Mouse (Mus musculus): ENCODE measurements at regions not wholly inside any gene's neighbourhood (a gene's known extent, or its start where the extent isn't known, plus 50 kb on each side); places are given as distances from the start of the nearest gene placed in this dataset.
"Not testable (repeated sequence)": the region's sequence is repeated elsewhere in the genome, so short reads cannot be mapped to it uniquely, and the experiment has no call there.

DNA sequence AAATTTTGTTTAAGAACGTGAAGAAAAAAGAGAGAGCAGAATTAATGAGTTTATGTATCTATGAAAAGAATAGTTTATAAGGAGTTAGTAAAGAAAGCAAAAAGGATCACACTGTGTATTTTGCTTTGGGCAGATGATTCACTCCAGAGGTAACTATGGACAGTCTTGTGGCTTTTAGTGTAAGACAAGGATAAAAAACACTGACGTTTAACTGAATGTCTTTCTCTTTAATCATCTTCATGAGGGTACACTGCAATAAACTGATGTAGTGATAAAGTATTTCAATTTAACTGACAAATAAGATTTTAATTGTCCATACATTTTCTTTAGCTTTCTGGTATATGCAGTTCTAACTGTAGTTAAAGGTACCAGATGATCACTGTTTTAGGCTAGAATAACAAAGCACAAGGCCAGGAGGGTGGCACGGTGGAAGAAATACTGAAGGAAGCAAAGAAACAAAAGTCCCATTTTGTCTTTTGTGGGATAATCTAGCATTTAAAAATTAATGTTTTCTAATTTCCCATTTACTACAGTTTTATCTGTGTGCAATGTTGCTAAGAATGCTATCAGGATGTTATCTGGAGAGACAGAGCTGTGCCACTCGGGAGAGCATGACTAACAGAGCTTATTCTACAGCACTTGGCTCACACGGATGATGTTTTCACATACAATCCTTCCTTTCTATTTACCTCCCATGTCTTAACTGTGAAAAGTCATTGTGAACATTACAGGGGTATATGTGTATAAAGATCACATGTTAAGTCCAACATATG lies 232.4 kb upstream of the Tusc1 start:
- no peak for DNase-seq

DNA sequence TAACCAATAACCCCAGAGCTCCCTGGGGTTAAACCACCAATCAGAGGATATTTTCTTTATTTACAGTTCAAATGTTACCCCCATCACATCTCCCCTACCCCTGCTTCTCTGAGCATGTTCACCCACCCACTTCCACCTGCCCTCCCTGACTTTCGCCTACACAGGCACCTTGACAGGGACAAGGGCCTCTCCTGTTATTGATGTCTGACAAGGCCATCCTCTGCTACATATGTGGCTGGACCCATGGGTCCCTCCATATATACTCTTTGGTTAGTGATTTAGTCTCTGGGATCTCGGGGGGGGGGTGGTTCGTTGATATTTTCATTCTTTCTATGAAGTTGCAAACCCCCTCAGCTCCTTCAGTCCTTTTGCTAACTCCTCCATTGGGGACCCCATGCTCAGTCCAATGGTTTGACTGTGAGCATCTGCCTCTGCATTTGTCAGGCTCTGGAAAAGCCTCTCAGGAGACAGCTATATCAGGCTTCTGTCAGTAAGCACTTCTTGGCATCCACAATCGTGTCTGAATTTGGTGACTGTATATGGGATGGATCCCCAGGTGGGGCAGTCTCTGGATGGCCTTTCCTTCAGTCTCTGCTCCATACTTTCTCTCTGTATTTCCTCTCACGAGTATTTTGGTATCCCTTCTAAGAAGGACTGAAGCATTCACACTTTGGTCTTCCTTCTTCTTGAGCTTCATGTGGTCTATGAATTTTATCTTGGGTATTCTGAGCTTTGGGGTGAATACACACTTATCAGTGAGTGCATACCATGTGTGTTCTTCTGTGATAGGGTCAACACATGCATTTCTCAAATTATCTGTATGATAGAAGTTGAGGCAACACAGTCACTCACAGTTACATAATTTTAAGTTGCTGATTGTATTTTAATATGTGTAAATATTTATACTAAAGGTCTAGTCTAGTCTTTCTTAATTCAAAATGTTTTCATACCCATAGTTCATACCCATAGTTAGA lies 220.8 kb upstream of the Tusc1 start:
- no peak for DNase-seq

- DNase-seq = not testable (repeated sequence)
Observed at GRCm38 (mm10) chr4:93555181-93555580, 219.9 kb upstream of the Tusc1 start.

GRCm38 (mm10) chr4:93552489-93553160 lies 217.3 kb upstream of the Tusc1 start:
- no peak for DNase-seq

DNA sequence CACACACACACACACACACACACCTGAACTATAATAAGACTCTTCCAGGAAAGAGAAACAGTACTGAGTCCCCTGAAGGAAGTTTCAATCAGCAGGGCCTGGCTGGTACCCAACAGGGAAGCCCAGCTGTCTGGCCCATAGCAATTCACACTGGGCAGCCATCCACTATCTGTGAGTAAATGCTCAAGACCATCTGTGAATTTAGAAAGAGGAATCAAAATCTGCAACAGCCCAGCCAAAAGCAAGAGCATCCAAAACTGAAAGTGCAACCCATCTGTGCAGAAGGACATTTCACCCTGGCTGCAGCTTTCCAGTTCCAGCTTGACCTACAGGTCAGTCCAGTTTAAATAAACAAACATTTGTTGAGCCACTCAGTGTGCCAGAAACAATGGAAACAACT lies 215.8 kb upstream of the Tusc1 start:
- DNase-seq = peak; percentile 30

DNA sequence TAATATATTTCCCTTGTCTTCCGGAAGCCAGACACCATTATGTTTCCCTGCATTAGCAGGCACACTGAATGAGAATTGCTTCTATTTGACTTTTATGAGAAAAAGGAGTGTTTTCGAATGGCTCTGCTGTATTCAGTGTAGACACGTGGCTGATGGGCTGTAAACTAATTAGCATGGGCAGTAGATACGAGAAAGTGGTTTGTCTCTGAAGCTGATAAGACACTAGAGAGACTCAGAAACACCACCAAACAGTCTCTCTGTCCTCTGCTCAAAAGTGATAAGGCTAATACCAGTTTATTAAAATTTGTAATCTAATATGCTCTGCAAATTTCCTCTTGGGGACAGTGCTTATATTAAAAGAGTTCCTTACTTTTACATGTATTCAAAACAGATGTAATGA lies 205.3 kb upstream of the Tusc1 start:
- DNase-seq = no peak

- no peak for DNase-seq
Observed at GRCm38 (mm10) chr4:93527382-93527781, 192.1 kb upstream of the Tusc1 start.

DNA sequence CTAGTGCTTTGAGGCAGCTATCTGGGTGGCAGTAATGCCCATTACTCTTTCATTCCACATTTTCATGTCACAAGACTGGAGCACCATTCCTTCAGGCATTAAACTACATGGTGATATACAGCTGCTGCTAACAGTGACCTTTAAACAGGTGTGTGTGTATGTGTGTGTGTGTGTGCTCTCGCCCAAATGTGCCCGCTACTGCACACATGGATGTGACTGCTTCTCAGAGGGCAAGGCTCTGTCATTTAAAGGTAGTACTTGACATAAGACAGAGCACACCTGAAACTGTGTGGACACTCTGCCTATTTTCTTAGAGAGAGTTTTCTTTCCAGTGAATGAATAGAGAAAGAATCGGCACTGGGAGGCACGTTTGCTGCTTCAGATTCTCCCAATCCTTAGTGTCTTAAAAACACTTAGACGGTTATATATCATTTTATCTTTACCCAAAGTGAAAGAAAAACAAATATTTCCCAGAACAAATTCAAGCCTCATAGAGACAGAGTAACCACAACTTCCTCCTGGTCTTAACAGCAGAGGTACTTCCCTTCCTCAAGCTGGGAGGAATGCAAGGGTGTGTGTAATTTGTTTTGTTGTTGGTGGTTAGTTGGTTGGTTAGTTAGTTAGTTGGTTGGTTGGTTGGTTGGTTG lies 185.3 kb upstream of the Tusc1 start:
- DNase-seq = no peak

GRCm38 (mm10) chr4:93518925-93519324 lies 183.6 kb upstream of the Tusc1 start:
- no peak for DNase-seq

DNA sequence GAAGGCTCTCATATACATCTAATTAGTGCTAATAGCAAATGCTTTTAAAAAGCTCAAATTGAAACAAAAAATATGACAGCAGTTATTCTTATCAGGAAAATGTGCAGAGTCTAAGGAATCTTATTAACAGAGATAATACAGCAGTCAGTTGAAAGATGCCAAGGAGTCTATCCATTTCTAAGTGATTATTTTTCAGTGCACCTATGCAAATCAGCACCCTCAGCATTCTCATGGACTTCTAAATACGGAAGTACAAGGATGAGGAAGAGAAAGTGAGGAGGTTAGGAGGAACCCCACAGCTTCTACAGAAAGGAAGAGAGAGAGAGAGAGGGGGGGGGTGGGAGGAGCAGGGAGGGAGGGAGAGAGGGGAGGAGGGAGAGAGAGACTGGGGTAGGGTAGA lies 175.5 kb upstream of the Tusc1 start:
- no peak for DNase-seq

DNA sequence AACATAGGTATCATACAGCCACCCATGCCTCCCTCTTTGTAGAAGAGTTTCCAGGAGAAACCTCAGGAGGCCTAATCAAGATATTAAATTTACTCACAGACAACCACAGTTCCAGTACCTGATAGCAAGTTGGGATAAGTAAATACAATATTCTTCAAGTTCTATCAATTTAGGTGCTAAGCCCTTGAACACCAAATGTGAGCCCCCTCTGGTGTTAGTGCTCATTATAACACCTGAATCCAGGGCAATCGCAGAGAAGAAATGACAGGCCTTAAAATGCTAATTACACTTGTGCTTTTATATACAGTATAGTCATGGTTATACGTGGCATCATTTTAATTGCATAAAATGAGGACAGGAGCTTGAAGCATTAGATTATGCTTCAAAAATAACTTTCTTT lies 161.6 kb upstream of the Tusc1 start:
- DNase-seq = no peak

GRCm38 (mm10) chr4:93494319-93494718 lies 159.0 kb upstream of the Tusc1 start:
- DNase-seq = no peak

- DNase-seq = no peak
Observed at GRCm38 (mm10) chr4:93493905-93494304, 158.6 kb upstream of the Tusc1 start.

- no peak for DNase-seq
Observed at GRCm38 (mm10) chr4:93493326-93493725, 158.0 kb upstream of the Tusc1 start.

DNA sequence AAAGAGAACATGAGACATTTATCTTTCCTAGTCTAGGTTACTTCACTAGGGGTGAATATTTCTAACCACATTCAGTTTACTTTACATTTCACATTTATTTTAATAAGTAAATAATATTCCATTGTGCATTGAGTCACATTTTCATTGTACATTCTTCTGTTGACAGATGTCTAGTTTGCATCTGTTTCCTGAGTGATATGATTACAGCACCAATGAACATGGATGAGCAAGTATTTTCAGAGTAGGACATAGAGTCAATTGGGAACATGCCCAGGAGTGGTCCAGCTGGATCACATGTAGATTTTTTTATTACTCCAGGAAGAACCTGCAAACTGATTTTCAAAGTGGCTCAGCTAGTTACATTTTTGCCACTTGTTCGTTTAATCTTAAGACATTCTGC lies 153.3 kb upstream of the Tusc1 start:
- DNase-seq = no peak

GRCm38 (mm10) chr4:93486455-93486854 lies 151.1 kb upstream of the Tusc1 start:
- no peak for DNase-seq

- DNase-seq = no peak
Observed at GRCm38 (mm10) chr4:93481247-93481646, 145.9 kb upstream of the Tusc1 start.

DNA sequence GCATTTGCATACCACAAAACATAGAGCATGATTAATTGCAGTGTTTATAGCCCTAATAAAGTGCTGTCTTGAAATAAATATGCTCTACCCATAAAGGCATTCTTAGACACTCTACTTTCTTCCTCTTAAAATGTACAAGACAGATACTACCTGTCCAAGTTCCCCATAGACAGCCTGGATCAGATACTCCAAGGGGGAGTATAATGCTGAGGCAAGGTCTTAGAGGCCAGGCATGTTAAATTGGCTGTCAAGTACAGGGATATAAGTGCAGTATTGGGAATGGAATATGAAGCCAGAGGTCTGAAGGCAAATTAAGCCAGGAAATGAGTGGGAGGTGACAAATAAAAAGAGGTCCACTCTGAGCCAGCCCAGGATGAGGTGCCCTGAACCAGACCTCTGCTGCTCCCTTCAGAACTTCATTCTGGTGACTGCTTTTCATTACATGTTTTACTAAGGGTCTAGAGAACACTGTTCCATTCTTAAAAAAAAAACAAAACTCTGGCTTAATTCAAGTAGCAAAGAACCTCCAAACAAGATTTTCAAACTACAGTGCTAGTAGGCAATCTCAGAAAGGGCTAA lies 142.0 kb upstream of the Tusc1 start:
- no peak for DNase-seq

DNA sequence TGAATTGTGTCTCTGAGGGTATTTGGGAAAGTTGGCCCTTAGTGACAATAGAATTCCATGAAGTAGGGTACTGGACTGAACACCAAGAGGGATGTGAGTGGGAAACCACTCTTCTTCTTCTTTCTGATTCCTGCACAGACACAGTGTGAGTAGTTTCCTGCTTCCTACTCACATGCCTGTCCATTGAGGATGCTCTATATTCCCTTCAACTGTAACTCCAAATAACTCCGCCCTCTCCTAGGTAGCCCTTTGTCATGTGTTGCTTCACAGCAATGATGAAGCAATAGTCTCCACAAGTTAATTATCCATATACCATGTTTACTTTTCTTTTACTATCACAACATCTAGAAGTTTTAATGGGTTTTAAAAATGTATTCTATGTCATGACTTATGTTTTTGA lies 132.7 kb upstream of the Tusc1 start:
- no peak for DNase-seq

GRCm38 (mm10) chr4:93467424-93467823 lies 132.1 kb upstream of the Tusc1 start:
- no peak for DNase-seq

DNA sequence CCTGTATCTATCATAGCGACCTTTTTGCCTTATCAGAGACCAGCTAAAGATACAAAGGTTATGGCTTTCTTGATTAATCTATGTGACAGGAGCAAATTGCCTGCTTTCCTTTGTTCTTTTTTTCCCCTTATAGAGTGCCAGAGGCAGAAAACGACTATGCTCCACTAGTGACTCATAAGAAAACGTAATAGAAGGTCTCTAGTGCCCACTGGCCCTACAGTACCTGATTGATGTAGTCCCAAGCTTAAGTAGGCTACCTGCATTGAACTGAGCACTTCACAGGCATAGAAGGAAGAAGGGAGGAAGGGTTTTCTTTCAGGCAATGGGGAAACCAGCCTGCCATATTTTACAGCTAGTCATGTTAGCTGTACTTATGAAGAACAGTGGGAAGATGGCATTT lies 116.0 kb upstream of the Tusc1 start:
- no peak for DNase-seq

DNA sequence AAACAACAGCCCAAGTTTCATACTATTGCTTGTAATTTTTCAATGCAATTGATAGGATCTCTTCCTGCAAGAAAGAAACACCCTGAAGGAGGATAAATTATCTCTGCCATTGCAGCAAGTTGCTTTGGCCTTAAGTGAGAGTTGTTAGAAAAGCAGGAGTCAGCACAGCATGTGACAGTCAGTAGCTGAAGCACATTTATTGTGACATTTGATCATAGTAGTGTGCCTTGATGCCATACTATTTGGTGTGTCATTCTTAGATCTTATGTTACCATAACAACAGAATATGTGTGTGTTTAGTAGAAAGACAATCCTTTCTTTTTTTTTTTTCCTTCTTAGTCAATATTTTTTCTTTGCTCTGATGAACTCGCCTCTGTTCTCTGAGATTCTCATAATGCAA lies 115.5 kb upstream of the Tusc1 start:
- DNase-seq = no peak

DNA sequence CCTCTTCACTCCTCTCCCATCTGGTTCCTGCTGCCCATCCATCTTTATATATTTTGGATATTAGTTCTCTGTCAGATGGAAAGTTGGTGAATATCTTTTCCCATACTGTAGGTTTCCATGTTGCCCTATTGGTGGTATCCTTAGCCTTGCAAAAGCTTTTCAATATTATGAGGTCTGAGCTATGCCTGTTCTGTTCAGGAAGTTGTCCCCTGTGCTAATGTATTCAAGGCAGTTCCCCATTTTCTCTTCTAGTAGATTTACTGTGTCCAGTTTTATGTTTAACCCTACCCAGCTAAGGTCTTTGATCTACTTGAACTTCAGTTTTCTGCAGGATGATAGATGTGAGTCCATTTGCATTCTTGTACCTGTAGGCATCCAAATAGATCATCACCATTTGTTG lies 109.4 kb upstream of the Tusc1 start:
- DNase-seq = no peak

Data from cerebellum, adult 11 months (tissue).